Mouse (Mus musculus) forebrain, embryonic 14.5 days (tissue): ENCODE measurements at regions not wholly inside any gene's neighbourhood (a gene's known extent, or its start where the extent isn't known, plus 50 kb on each side); places are given as distances from the start of the nearest gene placed in this dataset.

Source experiments
- ATAC-seq: fragments of 200-750 bp; cut with Nextera tagmentation; 2 replicates; pipeline ENCODE4 v1.8.0; 2017; ENCODE audit warnings: mild to moderate bottlenecking, moderate library complexity
- DNase-seq: peaks from one replicate; pipeline ENCODE4 v3.0.0-alpha.2; 2015; ENCODE audit warnings: low spot score
- H3K27ac ChIP-seq: fragments of 300-500 bp; sonication (generic); 2 replicates; pipeline ENCODE4 v1.5.1; 2014; ENCODE audit warnings: low read depth, mild to moderate bottlenecking, control low read depth, low read length, moderate library complexity
- H3K27me3 ChIP-seq: fragments of 300-500 bp; sonication (generic); replicated peaks from 2 replicates; pipeline ENCODE4 v1.6.1; 2014; ENCODE audit warnings: low read length, control low read depth, mixed read lengths; ENCODE audit not compliant: control insufficient read depth, insufficient read depth
- H3K36me3 ChIP-seq: fragments of 300-500 bp; sonication (generic); 2 replicates; pipeline ENCODE4 v1.6.1; 2014; ENCODE audit warnings: low read length, control low read depth; ENCODE audit not compliant: control insufficient read depth, insufficient read depth
- H3K4me1 ChIP-seq: fragments of 300-500 bp; sonication (generic); 2 replicates; pipeline ENCODE4 v1.6.1; 2014; ENCODE audit warnings: antibody characterized with exemption, low read length, control low read depth; ENCODE audit not compliant: control insufficient read depth, insufficient read depth
- H3K4me2 ChIP-seq: fragments of 300-500 bp; sonication (generic); 2 replicates; pipeline ENCODE4 v1.6.1; 2014; ENCODE audit warnings: mild to moderate bottlenecking, control low read depth, low read length
- H3K4me3 ChIP-seq: fragments of 300-500 bp; sonication (generic); 2 replicates; pipeline ENCODE4 v1.5.1; 2014; ENCODE audit warnings: low read depth, low read length, control low read depth
- H3K9ac ChIP-seq: fragments of 300-500 bp; sonication (generic); 2 replicates; pipeline ENCODE4 v1.6.1; 2014; ENCODE audit warnings: mild to moderate bottlenecking, low read length, control low read depth, moderate library complexity
- H3K9me3 ChIP-seq: fragments of 300-500 bp; sonication (generic); replicated peaks from 2 replicates; pipeline ENCODE4 v1.6.1; 2016; ENCODE audit warnings: low read length, control low read depth, mixed read lengths; ENCODE audit not compliant: control insufficient read depth
- WGBS: fragments of 180-500 bp; shearing (Covaris S2); extraction: QIAGEN DNeasy Blood & Tissue Kit; methylation state at CpG from one replicate; pipeline ENCODE4 v1.1.7; 2014; 5-methylcytosine and 5-hydroxymethylcytosine counted together

DNA sequence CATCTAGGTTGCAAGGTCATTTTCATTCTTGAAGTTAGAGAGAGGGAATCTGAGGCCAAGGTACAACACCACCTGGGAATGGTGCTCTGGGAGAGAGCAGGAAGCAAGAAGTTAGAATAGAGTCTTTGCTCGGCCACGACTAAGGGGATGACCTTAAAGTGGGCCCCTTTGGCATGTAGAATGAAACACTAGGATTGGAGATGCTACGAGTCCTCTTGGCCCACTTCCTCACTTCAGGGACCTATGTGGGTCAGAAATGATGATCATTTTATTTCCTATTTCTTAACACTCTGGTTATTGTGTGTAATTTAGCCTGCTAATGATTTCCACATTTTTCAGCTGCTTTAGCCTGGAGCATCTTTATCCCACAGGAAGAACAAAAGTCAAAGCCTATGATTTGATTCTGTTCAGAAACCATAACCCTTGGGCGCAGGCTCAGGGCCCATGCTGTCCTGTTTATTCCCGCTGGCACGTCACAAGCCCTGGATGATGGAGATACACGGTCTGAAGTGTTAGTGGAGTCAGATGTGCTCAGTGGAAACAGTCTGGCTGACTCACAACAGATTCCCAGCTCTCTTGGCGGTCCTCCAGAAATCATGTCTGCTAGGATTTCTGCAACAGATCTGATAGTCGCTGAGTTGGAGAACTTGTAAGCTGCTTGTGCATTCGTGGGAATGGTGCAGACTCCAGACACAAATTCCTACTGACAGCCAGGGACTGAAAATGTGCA, 340.0 kb upstream of the Fam92a start:
- H3K4me3 ChIP-seq: no peak overlapping the region
- no peak overlapping the region for H3K4me2 ChIP-seq
- no peaks in the 10 kb centered on the region for H3K27me3 ChIP-seq
- H3K27ac ChIP-seq: no peak overlapping the region
- H3K4me1 ChIP-seq: peaks cover 9% of the 10 kb centered on the region
- H3K9ac ChIP-seq: no peak overlapping the region
- no peaks in the 10 kb centered on the region for H3K9me3 ChIP-seq
- ATAC-seq (peak; percentile 65; the same call in 1 of the 2 replicates), DNase-seq (peak; percentile 92)
- WGBS: 71% methylated on average over 10 of the region's 10 CpGs
- H3K36me3 ChIP-seq: no peaks in the 10 kb centered on the region

DNA sequence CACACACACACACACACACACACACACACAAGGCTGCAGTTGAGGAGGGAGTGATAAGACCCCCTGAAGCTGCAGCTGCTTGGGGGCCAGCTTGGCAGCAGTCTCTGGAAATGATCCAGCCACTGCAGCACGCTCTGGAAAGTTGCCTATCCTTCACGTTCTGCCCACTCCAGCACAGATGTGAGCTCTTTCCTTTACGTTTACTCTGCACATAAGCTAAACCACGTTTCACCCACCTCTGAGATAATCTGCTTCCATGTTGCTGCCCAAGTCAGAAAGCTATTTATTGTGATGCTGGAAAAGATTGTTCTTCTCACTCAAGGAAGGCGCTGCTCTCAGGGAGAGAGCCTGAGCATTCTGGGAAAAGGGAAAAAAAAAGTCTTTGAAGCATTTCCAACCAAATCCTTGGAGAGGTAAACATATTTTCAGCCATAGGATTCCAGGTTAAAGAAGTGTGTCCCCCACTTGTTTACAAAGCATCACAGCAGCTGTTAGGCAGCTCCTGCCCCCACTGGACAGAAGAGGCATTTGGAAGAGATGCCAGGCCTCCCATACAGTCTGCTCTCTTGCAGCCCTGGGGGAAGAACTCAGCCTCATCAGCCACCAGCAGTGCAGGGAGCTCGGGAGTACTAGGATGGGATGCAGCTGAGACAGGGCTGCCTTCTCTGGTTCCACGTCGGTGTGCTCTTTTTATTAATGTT, 335.2 kb upstream of the Fam92a start:
- H3K9ac ChIP-seq: no peak overlapping the region
- no peaks in the 10 kb centered on the region for H3K27me3 ChIP-seq
- ATAC-seq (peak; percentile 91), DNase-seq (peak; percentile 86)
- H3K4me1 ChIP-seq: peaks cover 13% of the 10 kb centered on the region
- peak overlapping the region; percentile 45; the same call in 1 of the 2 replicates for H3K27ac ChIP-seq
- no peaks in the 10 kb centered on the region for H3K9me3 ChIP-seq
- 18% methylated on average over 8 of the region's 8 CpGs for WGBS
- H3K4me3 ChIP-seq: no peak overlapping the region
- H3K4me2 ChIP-seq: no peak overlapping the region
- no peaks in the 10 kb centered on the region for H3K36me3 ChIP-seq

GRCm38 (mm10) chr4:12501086-12501485, 329.3 kb upstream of the Fam92a start:
- no peak for DNase-seq
- 87% methylated on average over 8 of the region's 8 CpGs for WGBS
- ATAC-seq: no peak
- no peaks in the 10 kb centered on the region for H3K9me3 ChIP-seq
- no peaks in the 10 kb centered on the region for H3K36me3 ChIP-seq
- H3K4me3 ChIP-seq: no peak overlapping the region
- H3K9ac ChIP-seq: no peak overlapping the region
- no peaks in the 10 kb centered on the region for H3K4me1 ChIP-seq
- H3K27me3 ChIP-seq: no peaks in the 10 kb centered on the region
- no peak overlapping the region for H3K4me2 ChIP-seq
- no peak overlapping the region for H3K27ac ChIP-seq

GRCm38 (mm10) chr4:12498426-12498825, 326.6 kb upstream of the Fam92a start:
- no peaks in the 10 kb centered on the region for H3K9me3 ChIP-seq
- H3K36me3 ChIP-seq: no peaks in the 10 kb centered on the region
- no peaks in the 10 kb centered on the region for H3K27me3 ChIP-seq
- H3K27ac ChIP-seq: no peak overlapping the region
- DNase-seq (no peak), ATAC-seq (no peak)
- H3K4me3 ChIP-seq: no peak overlapping the region
- 89% methylated on average over 4 of the region's 4 CpGs for WGBS
- H3K4me1 ChIP-seq: no peaks in the 10 kb centered on the region
- no peak overlapping the region for H3K4me2 ChIP-seq
- no peak overlapping the region for H3K9ac ChIP-seq

DNA sequence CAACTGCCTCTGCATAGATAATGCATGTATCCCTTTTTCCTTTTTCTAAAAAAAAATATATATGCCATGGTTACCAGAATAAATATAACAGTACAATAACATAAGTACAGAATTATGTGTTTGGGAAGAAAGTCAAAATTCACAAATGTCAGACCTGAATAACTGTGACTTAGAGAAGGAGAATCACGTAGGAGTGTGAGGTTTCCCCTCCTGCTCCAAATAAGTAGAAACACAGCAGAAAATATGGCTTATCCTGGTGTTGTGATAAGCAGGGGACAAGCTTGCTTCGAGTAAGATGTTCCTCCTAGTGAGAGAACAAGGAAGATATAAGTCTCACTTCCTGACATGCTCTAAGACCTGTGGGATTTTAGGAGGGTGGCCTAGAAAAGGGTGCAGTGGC, 320.7 kb upstream of the Fam92a start:
- H3K9me3 ChIP-seq: no peaks in the 10 kb centered on the region
- H3K9ac ChIP-seq: no peak overlapping the region
- no peak overlapping the region for H3K27ac ChIP-seq
- H3K4me3 ChIP-seq: no peak overlapping the region
- ATAC-seq (no peak), DNase-seq (no peak)
- 77% methylated on average over 2 of the region's 2 CpGs for WGBS
- no peak overlapping the region for H3K4me2 ChIP-seq
- H3K4me1 ChIP-seq: no peaks in the 10 kb centered on the region
- no peaks in the 10 kb centered on the region for H3K36me3 ChIP-seq
- H3K27me3 ChIP-seq: no peaks in the 10 kb centered on the region

DNA sequence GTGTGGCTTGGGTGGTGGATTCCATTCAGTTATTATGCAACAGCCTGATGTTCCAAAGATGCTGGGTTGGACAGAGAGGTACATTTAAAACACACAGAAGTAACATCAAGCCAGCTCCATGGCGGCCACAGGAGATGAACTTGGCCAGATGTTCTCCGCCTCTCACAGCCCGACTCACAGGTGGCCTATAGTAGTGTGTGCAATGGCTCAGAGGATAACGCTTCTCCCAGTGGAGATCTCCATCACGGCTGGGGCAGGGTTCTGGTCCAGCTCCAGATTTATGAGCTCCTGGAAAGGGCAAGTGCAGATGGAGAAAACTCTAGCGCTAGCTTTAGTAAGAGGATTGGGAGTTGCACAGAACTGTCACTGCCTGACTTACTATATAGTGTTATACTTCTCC, 319.5 kb upstream of the Fam92a start:
- H3K9ac ChIP-seq: no peak overlapping the region
- H3K4me3 ChIP-seq: no peak overlapping the region
- DNase-seq (no peak), ATAC-seq (no peak)
- no peak overlapping the region for H3K4me2 ChIP-seq
- H3K36me3 ChIP-seq: no peaks in the 10 kb centered on the region
- H3K27ac ChIP-seq: no peak overlapping the region
- no peaks in the 10 kb centered on the region for H3K4me1 ChIP-seq
- 94% methylated on average over 6 of the region's 6 CpGs for WGBS
- H3K27me3 ChIP-seq: no peaks in the 10 kb centered on the region
- H3K9me3 ChIP-seq: no peaks in the 10 kb centered on the region

DNA sequence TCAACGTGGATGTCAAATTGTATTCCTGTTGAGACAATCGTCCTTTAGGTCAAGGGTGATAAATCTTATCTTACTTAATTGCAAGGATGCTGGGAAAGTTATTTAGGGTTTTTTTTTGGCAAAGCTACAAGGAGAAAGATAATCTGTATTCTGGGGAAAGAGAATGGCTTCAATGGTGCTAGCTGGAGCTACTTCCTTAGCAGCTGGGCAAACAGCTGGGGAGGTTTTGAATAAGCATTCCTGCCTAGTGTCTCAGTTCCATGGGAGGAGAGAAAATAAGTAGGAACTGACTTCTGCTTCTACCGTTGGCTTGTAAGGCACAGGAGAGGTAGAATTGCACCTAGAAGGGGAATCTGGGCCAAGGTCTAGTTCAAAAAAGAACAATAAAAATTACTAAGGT, 318.3 kb upstream of the Fam92a start:
- H3K4me3 ChIP-seq: no peak overlapping the region
- H3K27ac ChIP-seq: no peak overlapping the region
- no peak overlapping the region for H3K9ac ChIP-seq
- H3K36me3 ChIP-seq: no peaks in the 10 kb centered on the region
- H3K9me3 ChIP-seq: no peaks in the 10 kb centered on the region
- no peak overlapping the region for H3K4me2 ChIP-seq
- no peak for DNase-seq
- whole genome bisulfite sequencing: 81% methylated on average over 3 of the region's 3 CpGs
- H3K4me1 ChIP-seq: no peaks in the 10 kb centered on the region
- ATAC-seq: no peak
- H3K27me3 ChIP-seq: no peaks in the 10 kb centered on the region

GRCm38 (mm10) chr4:12489358-12489757, 317.5 kb upstream of the Fam92a start:
- Histone ChIP-seq H3K27me3 (no peaks in the 10 kb centered on the region), H3K4me3 (no peak overlapping the region), H3K9me3 (no peaks in the 10 kb centered on the region), H3K4me2 (no peak overlapping the region), H3K27ac (no peak overlapping the region), H3K4me1 (no peaks in the 10 kb centered on the region), H3K9ac (no peak overlapping the region), H3K36me3 (no peaks in the 10 kb centered on the region)
- DNase-seq (peak; percentile 33), ATAC-seq (no peak)
- 76% methylated on average over 6 of the region's 6 CpGs for WGBS

- no peaks in the 10 kb centered on the region for H3K9me3 ChIP-seq
- 28% methylated on average over 4 of the region's 4 CpGs for WGBS
- H3K4me1 ChIP-seq: no peaks in the 10 kb centered on the region; the same call in 1 of the 2 replicates
- H3K4me2 ChIP-seq: no peak overlapping the region
- ATAC-seq (no peak), DNase-seq (no peak)
- H3K27ac ChIP-seq: no peak overlapping the region
- no peak overlapping the region for H3K9ac ChIP-seq
- no peaks in the 10 kb centered on the region for H3K36me3 ChIP-seq
- no peaks in the 10 kb centered on the region for H3K27me3 ChIP-seq
- no peak overlapping the region for H3K4me3 ChIP-seq
Measured at GRCm38 (mm10) chr4:12481481-12481880, 309.7 kb upstream of the Fam92a start.
